Mouse (Mus musculus) testis, adult 2 months (tissue): ENCODE results near the gene Samd15.

Experiments used
- CTCF ChIP-seq: fragments of 200-500 bp; IDR thresholded peaks from 2 replicates; pipeline ENCODE4 v1.5.1; 2012; ENCODE audit warnings: low read depth, mild to moderate bottlenecking, inconsistent platforms, low read length, moderate library complexity; ENCODE audit not compliant: control insufficient read depth, insufficient read depth, insufficient replicate concordance
- POLR2A ChIP-seq: fragments of 200-500 bp; IDR thresholded peaks from 2 replicates; pipeline ENCODE4 v1.6.1; 2012; ENCODE audit warnings: low read depth, mild to moderate bottlenecking, inconsistent platforms, low read length, moderate library complexity; ENCODE audit not compliant: control insufficient read depth

- TF ChIP-seq CTCF, result no peak
- TF ChIP-seq POLR2A, result no peak
Observed at GRCm38 (mm10) chr12:87219362-87219761, 19.8 kb downstream of the Samd15 start.
